Mouse (Mus musculus) kidney, adult 18-20 months (tissue): ENCODE results near the gene Sycp2l.
A peak's percentile ranks its signal among the peaks of the same experiment; 100 is the strongest.

Experiments used
- DNase-seq: peaks from one replicate; pipeline ENCODE4 v3.0.0; 2021

The Sycp2l gene

DNA sequence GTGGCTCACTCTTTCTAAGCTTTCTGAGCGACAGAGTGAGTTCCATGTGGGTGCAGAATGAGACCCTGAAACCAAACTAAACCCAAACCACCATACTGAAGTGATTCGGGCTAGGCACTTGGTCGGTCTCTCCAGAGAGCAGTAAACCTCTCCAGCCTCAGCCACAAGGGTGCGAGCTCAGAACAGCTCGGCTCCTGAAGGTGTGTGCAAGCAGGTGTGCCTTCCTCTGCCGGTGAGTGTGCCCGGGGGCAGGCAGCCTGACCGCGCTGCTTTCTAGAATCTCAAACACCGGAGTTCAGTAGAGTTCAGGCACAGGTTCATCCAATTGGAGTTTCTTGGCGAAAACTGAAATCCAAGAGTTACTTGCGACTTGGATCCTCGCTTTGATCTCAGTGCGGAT, at the start of gene Sycp2l:
TSS of gene Sycp2l (plus strand) at position 368 of the 400 bp plus-strand sequence.
- no peak for DNase-seq

GRCm38 (mm10) chr13:41067618-41068017, 46.5 kb upstream of the Sycp2l start:
- no peak for DNase-seq

GRCm38 (mm10) chr13:41071617-41072016, 42.5 kb upstream of the Sycp2l start:
- DNase-seq, result no peak

GRCm38 (mm10) chr13:41073819-41074218, 40.3 kb upstream of the Sycp2l start:
- no peak for DNase-seq

GRCm38 (mm10) chr13:41077921-41078320, 36.2 kb upstream of the Sycp2l start:
- no peak for DNase-seq

DNA sequence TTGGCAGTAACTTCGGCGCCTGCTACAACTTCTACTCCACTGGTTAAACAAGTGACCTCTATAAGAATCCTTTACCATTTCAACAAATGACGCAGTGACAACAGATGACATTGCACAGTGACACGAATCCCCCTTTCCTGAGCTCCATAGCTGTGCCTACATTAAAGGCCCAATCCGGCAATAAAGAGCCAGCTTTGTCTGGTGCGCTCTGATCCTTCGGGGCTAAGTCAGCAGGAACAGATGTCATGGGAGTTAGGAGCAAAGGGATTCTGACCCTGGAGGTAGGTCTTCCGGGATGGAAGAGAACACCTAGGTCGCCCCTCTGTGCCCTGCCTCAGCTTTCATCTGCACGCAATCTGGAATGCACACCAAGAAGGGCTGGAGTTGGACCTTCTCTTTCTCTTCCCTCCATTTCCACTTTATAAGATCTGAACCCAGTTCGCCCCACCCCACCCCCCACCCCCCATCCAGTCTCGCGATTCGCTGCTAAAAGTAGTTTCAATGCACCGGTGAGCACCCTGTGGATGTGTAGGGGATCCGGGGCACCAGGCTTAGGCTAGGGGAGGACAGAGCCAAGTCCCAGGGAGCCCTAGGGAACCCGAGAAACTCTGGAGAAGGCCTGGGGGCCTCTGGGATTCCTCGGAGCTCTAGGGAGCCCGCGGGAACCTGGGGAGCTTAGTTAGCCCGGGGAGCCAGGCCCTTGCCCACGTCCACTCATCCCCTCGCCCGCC, 35.3 kb upstream of the Sycp2l start:
- no peak for DNase-seq

DNA sequence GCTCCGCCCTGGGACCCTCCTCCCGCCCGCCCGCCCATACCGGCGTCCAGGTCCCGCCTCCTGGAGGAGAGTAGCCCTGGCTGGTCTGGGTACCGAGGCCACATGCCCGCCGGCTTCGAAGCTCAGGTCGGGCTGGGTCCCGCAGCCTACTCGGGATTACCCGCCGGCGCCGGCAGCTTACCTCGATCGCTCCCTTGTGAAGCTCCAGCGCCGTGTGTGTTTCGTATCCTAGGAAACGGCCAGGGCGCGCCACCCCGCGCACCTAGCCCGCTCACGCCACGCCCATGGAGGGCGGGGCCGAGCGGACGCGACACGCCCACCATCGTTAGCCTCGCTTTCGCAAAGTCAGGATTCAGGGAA, 34.7 kb upstream of the Sycp2l start, which contains the start of gene Mak:
TSS of gene Mak (minus strand) at position 286 of the 360 bp plus-strand sequence.
- DNase-seq, result peak; percentile 78

- no peak for DNase-seq
These were observed 34.2 kb upstream of the Sycp2l start for GRCm38 (mm10) chr13:41079859-41080258.

DNA sequence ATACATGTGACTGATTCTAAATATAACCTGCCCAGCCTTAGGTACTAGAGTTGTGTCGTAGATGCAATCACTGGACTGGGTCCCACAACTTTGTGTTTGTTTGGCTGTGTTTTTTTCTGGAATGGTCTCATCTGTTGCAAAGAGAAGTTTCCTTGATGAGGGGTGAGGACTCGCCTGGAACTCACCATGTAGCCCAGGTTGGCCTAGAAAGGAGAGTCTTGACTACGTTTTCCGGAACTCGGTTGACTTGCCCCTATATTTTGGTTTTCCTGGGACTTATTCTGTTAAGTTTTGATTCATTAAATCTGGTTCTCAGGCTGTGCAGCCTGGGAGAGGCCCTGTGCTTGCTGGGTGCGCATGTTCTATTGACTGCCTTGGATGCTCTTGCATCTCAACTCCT, 33.4 kb upstream of the Sycp2l start:
- no peak for DNase-seq

- DNase-seq, result no peak
These were observed 29.6 kb upstream of the Sycp2l start for GRCm38 (mm10) chr13:41084521-41084920.

- no peak for DNase-seq
These were observed 29.0 kb upstream of the Sycp2l start for GRCm38 (mm10) chr13:41085140-41085539.

GRCm38 (mm10) chr13:41088746-41089145, 25.4 kb upstream of the Sycp2l start:
- DNase-seq, result no peak

- DNase-seq, result no peak
These were observed 22.8 kb upstream of the Sycp2l start for GRCm38 (mm10) chr13:41091271-41091670.

DNA sequence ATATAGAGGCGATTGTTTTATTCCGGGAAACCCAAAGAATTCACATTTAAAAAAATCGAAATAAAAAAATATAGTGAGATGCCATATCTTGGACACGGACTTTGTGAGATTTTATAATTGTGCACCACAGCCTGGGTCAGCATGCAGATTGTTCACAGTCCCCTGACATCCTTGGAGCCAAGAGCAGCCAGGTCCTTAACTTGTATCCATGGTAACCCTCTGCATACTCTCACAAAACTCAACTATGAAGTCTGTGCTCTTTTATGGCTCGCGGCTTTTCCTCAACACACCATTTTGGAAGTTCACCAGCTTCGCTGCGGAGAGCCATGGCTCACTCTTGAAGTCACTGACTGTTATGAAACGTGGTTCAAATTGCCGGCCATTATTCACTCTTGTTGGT, 19.9 kb upstream of the Sycp2l start:
- no peak for DNase-seq

GRCm38 (mm10) chr13:41097324-41098058, 16.6 kb upstream of the Sycp2l start:
- no peak for DNase-seq

GRCm38 (mm10) chr13:41098325-41098724, 15.8 kb upstream of the Sycp2l start:
- DNase-seq, result no peak

GRCm38 (mm10) chr13:41100031-41100430, 14.1 kb upstream of the Sycp2l start:
- no peak for DNase-seq

DNA sequence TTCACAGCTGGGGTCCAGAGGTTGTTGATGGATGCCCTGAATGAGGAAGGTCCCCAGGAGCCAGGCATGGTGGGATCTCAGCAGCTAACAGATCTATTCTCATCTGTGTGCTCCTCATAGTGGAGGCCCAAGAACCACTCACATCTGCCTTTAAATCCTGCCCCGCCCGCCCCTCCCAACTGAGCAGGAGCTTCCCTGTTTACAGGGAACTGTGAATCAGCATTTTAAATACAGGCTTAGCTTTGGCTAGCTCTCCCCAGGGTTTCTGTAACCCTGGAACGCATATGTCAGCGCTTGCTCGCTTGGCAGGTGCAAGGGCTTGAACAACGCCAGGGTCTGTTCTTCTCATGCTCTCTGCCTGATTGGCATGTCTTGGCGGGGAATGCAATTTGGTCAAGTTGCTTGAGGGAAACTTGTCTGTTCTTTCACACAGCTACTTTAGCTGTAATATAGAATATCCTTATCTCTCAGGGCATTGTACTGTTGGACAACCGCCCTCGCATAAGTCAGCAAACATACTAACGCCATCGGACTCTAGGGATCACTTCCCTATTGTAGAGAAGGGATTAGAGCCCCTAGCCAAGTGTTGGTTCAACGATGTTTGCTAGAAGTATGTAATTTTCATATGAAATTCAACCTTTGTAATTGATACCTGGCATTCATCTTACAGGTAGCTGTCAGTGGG, 10.1 kb upstream of the Sycp2l start:
- DNase-seq, result no peak

GRCm38 (mm10) chr13:41105541-41105940, 8.6 kb upstream of the Sycp2l start:
- DNase-seq, result no peak

DNA sequence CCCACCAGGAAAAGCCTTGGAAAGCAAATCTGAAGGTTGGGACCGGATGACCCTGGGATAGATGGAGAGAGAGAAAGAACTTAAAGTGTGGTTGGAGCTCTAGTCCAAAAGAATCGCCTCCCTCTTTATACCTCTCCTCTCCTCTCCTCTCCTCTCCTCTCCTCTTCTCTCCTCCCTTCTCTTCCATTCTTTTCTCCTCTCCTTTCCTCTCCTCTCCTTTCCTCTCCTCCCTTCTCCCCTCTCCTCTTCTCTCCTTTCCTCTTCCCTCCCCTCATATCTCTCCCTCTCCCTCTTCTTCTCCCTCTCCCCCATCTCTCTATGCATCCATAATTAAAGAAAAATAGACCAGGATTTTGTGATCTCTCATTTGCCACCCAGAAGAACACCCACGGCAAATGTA, 3.2 kb upstream of the Sycp2l start, which contains the start of gene Gcm2:
TSS of gene Gcm2 (minus strand) at position 101 of the 400 bp plus-strand sequence.
- DNase-seq, result no peak

DNA sequence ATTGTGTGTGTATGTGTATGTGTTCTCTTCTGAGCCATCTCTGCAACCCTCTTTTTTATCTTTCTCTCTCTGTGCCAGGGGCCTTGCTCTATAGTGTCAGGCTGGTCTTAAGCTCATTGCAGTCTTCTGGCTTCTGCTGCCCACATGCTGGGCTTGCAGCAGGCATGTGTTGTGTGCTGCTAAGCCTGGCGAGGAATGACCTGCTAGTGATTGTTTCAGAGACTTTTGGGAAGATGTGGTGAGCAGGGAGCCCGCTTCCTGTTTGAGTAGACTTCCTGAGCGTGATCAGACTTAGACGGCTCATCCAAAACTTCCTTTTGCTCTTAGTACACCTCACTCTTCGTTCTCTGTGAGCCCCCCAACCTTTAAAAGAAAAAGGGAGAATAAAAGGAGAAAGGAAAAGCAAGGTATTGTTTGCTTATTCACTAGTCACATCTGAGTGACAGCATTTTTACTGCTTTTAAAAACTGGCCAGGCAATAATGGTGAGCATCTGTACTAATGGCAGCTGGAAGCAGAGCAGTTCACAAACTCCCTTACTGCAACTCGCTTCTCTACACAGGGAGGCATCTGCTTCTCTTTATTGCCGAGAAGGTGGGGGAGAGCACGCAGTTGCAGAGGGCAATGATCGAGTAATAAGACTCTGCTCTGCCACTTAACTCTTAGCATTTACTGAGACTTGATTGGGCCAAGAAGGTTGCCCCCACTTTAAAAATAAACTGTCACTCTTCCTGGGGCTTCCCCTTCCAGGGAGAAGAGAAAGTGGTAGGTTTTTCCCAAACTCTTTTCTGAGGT, 5.2 kb downstream of the Sycp2l start:
- DNase-seq, result no peak

DNA sequence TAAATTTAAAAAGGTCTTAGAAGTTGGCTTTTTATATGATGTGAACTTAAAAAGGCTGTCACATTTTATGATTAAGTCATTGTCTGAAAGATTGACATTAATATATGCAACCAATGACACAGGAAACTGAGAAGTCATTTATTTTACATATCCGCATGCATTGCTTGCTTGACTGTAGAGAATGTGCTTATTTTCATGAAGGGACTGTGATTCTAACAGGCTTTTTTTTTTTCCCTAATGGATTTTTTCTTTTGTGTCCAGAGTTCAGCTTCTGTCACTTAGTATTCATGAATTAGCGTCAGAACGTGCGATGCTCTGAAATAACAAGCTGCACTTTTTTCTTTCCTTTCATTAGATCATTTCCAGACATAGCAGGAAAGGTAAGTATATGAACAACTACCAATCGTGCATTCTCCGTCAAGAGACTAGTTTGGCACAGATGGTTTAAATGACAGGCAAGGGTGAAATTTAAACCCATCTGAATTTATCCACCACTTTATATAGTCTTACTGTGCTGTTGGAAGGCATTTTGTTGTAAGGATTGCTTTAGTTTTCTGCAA, 9.6 kb downstream of the Sycp2l start:
- DNase-seq, result no peak

- DNase-seq, result no peak
These were observed 14.2 kb downstream of the Sycp2l start for GRCm38 (mm10) chr13:41128326-41128725.
